Mouse (Mus musculus) gastrocnemius, postnatal 10 days (tissue): ENCODE measurements around the gene Rfwd3. TPM values are rescaled to one million over a fixed set of nuclear protein-coding genes. Genes with fewer than 3 reads are reported as not detected.
"Not testable (repeated sequence)": the region's sequence is repeated elsewhere in the genome, so short reads cannot be mapped to it uniquely, and the experiment has no call there.

Source experiments
- DNase-seq: peaks from one replicate; pipeline ENCODE4 v3.0.0; 2021; ENCODE audit warnings: mixed read lengths
- total RNA-seq, 2 experiments: library from RNA; stranded (reverse); gene quantifications; 2 replicates each; pipeline ENCODE4 v1.2.3; 2021

The Rfwd3 gene
- total RNA-seq, 2 experiments from 2014 or later: 9.0 to 11.7 TPM

DNA sequence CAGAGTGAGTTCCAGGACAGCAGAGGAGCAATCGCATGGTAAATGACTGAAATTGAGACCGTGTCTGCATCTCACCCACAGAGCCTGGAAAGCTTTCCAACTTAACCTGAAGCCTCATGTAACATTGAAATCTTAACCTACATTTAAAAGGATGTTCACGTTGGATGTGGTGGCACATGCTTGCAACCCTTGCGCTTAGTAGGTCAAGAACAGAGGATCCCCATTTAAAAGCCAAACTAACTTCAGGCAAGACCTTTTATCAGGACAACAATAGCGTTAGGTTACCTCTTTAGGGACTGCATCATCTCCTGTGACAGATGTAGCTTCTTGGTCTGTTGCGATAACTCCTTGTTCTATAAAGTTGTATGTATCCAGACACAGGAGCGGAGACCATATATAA, 9.4 kb downstream of the Rfwd3 start:
- no peak for DNase-seq

DNA sequence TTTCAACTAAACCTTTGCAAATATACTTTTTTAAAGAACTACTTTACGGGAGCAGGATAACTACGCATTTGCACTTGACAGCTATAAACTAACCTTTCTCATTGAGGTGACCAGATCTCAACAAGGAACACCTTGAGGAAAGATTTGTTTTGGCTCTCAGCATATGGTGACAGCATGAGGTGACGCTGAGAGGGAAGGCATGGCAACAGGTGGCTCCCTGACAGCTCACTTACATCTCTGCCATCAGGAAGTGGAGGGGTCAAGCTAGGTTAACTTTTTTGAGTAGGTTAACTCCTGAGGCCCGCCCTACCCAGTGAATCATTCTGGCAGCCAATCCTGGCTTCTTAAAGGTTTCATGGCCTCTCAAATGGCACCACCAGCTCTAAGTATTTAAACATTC, 14.4 kb downstream of the Rfwd3 start:
- DNase-seq: no peak

DNA sequence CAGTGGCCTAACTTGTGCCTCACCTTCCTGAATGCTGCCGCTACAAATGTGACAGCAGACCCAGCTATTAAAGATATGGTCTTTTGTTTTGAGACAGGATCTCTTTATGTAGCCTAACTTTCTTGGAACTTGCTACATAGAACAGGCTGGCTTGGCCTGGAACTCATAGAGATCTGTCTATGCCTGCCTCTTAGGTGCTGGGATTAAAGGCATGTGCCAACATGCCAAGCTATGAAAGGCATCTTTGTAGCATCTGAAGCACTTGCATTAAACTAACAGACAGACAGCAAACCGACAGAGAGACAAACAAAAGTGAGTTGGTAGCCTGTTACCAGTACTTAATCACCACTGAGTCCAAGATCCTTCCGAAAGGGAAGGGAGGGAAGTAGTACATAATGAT, 17.9 kb downstream of the Rfwd3 start:
- no peak for DNase-seq

DNA sequence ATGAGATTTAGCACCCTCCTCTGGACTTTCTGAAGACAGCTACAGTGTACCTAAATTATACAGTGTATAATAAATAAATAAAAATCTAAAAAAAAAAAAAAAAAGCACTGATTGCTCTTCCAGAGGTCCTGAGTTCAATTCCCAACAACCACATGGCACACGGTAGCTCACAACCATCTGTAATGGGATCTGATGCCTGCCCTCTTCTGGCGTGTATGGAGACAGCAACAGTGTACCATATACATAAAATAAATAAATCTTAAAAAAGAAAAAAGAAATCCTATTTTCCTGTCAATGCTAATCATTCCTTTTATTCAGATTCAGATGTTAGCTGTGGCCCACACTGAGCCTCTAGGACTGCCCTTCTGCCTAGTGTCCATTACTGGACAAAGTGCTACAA, 31.7 kb downstream of the Rfwd3 start:
- DNase-seq: no peak

DNA sequence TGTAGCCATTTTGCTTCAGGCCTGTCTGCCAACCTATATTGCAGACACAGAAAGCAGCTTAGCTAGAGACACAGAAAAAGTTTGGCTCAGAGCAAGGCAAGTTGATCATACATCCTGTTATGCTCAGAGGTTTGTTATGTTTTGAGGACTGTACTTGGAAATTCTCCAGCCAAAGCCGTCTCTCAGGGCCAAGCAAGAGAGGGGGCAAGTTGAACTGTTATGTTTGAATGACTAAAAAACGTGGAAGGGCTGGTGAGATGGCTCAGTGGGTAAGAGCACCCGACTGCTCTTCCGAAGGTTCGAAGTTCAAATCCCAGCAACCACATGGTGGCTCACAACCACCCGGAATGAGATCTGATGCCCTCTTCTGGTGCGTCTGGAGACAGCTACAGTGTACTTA, 33.9 kb downstream of the Rfwd3 start:
- DNase-seq: not testable (repeated sequence)

DNA sequence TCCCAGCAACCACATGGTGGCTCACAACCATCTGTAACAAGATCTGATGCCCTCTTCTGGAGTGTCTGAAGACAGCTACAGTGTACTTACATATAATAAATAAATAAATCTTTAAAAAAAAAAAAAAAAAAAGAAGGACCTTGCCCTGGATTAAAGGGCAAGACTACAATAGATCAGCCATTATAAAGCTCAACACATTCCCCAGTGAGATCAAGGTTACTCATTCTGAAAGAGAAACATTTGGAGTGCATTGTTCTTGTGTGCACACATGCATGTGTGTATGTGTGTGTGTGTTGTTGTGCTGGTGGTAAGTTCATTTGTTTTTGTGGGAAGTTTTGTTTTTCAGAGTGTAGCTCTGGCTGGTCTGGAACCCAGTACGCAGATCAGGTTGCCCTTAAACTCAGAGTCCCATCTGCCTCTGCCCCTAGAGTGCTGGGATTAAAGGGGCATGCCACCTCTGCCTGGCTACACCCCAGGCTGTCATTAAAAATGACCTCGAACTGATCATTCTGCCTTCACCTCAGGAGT, 35.3 kb downstream of the Rfwd3 start:
- DNase-seq: no peak

DNA sequence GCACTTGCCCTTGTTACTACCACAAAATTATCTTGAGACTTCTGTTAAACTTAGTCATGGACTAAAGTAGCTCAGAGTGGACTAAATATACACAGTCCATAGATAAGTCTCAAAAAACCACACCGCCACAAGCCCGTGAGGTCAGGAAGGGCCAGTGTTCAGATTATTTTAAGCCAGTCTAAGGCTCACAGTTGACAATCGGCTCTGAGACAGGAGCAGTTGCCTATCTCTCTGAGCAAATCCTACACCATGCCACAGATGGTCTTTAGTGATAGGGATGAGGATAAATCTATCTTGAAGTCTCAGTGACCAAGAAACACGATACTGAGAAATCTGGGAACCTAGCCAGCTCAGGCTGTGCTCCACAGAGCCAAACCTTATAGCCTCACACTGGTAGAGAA, 38.0 kb downstream of the Rfwd3 start:
- DNase-seq: no peak

DNA sequence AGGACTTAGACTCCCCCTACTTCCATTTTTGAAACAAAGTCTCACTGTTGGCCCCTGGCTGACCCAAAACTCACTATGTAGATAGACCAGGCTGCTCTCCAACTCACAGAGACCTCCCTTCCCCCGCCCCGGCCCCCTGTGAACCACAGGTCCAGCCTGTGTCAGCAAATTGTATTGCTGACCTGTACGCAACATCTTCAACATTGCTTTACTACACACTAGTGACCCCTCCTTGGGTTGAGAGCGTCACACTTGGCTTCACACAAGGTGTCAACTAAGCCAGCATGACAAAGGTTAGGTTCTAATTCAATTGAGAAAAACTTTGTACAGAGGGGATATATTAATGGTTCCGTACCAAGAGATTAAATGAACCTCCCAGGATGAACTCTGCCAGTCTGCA, 39.8 kb downstream of the Rfwd3 start:
- DNase-seq: no peak

DNA sequence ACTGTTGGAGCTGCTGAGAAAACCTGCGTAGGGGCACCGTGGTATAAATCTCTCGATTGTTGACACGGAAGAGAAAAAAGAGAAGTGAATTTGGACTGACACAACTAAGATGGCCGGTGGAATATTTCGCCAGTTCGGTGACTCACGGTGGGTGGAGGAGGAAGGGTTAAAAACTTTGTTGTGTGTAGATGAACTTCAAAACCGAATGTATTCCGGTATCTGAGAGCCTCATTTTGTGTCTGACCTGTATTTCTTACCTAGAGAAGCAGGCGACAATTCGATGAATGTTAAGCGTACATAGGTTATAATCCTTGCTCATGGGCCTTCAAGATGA, 40.6 kb downstream of the Rfwd3 start:
- no peak for DNase-seq

DNA sequence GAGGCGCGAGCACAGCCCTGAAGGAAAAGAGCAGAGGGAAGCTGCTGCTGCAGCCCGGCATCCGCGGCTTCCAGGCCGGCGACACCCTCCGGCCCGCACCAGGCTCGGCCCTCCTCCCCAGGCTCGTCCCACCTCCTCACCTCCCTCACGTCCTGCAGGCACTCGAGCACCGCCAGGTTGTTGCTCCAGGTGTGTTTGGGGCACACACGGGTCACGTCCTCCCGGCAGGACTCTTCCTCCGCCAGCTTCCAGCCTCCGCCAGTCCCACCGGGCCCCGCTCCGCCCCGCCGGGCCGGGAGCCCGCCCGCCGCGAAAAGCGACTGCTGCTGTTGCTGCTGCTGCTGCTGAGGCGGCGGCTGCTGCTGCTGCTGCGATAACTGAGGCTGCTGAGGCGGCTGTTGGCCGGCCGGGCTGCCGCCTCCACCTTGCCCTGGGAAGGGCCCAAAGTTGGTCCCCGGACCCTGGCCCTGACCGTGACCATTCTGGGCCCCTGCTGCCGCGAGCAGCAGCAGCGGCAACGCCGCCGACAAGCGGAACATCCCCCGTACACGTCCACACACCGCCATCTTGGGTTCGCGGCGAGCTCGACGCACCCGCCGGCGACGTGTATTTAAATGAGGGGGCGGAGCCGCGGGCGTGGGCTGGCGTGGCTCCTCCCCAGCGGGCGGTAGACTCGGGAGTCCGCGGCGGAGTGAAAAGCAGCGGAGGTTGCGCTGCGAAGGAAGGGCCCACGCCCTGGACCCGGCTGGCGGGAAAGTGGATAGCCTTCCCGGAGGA, 41.2 kb downstream of the Rfwd3 start, which contains the start of gene Glg1:
Gene Glg1 (minus strand): TSS at position 586 of the 777 bp plus-strand sequence.
- peak; percentile 96 for DNase-seq

DNA sequence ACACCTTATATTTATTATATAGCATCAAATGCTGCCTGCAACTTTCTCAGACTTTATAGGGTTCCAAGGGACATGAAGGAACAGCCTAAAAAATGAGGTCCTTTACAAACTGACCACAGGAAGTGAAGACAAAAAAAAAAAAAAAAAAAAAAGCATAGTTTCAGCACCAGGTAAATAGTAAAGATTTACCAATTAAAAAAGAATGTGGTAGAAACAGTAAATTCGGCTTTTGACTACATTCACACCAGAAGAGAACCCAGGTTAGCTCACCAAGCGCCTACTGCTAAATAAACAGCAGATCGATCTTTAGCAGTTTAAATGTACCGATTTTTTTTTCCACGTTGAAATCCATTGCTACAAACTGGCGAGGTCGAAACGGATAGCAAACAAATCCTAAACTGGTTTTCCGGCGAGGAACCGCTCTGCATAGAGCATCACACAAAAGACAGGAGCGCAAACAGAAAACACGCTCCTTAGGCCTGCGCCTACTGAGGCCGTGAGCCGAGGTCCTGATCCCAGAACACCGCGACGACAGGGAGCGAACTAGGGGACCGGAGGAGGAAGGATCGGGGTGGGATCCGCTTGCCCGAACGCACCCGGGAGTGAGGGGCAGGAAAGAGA, 41.9 kb downstream of the Rfwd3 start:
- no peak for DNase-seq

DNA sequence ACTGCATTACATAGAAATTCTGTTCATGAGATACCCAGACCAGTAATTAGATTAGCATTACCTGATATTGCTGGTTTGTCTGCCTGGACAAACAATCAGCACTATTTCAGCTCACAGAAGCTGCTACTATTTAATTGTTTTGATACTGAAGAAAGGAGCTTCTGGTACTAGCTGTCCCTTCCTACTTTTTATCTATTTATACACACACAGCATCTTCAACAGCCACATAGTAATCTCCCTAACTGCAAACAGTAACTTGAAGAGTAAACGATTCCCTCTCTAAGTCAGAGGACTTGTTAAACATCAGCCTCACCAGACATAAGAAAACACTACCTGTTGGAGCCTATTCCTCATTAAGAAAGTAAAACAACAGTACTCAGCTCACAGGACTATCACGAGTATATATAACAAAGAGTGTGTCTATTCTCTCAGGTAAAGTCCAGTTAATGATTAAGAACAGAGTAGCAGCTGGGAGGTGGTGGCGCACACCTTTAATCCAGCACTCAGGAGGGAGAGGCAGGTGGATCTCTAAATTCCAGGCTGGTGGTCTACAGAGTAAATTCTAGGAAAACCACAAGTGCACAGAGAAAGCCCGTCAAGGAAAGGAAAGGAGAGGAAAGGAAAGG, 47.4 kb downstream of the Rfwd3 start:
- DNase-seq: no peak

DNA sequence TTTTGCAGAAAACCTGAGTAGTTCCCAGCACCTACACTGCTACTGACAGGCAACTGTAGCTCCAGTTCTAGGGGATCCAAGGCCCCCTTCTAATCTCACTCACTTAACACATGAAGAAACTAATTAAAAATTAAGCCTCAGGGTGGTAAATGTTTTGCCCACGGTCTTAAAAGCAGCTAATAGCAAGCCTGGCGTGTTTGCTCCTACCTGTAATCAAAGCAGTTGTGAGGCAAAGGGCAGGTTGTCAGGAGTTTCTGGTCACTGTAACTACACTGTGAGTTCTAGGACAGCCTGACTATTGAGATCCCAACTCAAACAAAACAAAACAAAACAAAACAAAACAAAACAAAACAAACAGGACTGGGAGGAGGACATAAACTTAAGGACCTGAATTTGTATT, 49.9 kb downstream of the Rfwd3 start:
- no peak for DNase-seq

DNA sequence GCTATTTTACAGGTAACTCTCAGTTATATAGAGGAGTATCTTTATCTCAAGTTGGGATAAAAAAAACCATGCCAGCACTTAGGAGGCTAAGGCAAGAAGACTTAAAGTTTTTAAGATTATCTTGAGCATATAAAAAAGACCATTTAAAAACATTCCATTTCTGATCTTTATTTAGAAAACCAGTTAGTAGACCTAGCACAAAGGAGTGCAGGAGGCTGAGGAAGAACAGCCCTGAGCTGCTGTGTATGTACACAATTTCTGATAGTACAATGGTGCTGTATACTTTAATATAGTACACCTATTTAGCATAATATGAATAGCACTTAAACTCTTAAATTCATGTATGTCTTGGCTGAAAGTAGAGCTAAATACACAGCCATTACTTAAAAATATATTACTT, 51.9 kb downstream of the Rfwd3 start:
- DNase-seq: no peak

DNA sequence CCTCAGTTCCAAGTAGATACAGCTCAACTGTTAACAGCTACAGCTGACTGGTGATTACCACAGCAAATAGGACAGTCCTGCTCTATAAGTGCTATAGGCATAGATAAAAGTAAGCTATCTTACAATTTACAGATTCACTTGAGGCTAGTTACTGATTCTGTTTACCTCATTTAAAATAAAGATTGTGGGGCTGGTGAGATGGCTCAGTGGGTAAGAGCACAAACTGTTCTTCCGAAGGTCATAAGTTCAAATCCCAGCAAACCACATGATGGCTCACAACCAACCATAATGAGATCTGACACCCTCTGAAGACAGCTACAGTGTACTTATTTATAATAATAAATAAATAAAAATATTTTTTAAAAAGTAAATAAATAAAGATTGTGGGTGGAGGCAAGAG, 53.2 kb downstream of the Rfwd3 start:
- DNase-seq: not testable (repeated sequence)

DNA sequence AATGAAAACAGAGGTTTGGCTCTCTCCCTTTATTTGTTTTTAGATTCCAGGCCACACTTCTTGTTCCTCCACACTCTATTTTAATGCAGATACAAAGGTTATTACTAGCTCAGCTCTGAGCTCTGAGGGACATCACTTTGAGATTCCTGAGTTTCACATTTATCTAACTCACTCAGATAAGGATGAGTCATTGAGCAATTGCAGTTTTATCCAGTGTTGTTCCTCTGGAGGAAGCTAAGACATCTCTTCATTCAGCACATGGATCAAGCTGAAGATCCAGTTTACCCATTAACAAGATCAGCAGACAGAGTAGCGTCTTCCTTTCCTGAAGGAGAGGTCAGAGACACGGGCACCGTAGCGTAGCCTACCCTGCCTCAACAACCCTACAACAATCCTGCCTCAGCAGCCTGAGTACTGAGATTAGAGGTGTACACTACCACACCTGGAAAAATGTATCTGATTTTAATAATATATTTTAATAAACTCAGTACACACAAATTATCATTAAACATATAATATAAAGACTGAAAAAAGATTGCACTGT, 53.7 kb downstream of the Rfwd3 start:
- DNase-seq: no peak

DNA sequence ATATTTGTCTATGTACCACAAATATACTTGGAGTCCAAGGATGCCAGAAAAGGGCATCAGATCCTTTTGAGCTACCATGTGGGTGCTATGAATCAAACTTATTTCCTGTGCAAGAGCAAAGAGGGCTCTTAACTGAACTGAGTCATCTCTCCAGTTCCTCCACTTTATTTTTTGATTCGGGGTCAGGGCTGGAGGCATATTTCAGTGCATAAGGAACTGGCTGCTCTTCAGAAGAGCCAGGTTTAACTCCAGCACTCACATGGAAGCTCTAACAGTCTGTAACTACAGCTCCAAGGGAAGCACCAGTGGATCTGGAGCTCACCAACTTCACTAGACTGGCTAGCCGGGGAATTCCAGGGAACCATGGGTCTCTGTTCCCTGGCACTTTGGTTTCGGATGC, 62.7 kb downstream of the Rfwd3 start:
- DNase-seq: no peak

DNA sequence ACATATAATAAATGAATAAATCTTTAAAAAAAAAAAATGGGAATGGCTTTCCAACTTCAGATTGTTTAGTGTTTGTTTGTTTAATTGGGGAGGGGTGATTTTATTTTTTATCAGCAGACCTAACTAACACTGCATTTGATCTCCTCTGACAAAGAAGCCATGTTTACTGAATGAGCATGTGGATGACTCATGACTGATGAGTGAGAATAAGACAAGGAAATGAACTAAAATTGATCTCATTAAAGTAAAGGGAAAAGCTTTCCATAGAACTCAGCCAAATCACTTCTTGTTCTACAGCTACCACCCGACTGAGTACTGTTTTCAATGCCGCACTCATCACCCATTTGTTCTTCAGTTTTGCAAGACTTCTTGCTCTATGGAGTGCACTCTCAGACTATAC, 66.3 kb downstream of the Rfwd3 start:
- DNase-seq: no peak

DNA sequence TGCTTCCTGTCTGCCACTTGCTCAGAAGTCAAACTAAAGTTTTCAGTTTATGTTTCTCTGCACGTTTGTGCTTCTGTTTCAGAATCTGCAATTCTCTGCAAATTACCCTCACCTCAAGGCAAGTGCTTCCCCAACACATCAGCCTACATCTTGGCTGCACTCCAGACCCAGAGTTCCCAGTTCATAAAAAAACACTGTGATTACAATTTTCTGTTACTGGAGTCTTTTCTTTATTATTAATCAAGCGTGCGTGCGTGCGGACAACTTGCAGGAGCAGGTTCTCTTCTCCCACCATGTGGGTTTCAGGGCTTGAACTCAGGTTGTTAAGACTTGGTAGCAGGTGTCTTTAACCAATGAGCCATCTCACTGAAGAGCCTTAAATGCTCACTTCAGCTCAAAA, 75.9 kb downstream of the Rfwd3 start:
- DNase-seq: no peak
